Mouse (Mus musculus) erythroblast, embryonic 14.5 days (primary cell): Measurements from ENCODE around the gene Gm11554. TPM values are rescaled to one million over a fixed set of nuclear protein-coding genes. Genes with fewer than 3 reads are reported as not detected.
"Not testable (repeated sequence)": the region's sequence is repeated elsewhere in the genome, so short reads cannot be mapped to it uniquely, and the experiment has no call there.

Experiments used
- H3K27me3 ChIP-seq: 2 replicates; pipeline ENCODE4 v1.6.1; 2012; ENCODE audit warnings: inconsistent platforms; ENCODE audit not compliant: control insufficient read depth
- H3K36me3 ChIP-seq: 2 replicates; pipeline ENCODE4 v1.6.1; 2012; ENCODE audit warnings: mild to moderate bottlenecking, inconsistent platforms; ENCODE audit not compliant: control insufficient read depth
- H3K4me1 ChIP-seq: 2 replicates; pipeline ENCODE4 v1.6.1; 2012; ENCODE audit warnings: inconsistent platforms; ENCODE audit not compliant: control insufficient read depth
- H3K4me3 ChIP-seq: replicated peaks from 2 replicates; pipeline ENCODE3; 2012; ENCODE audit warnings: moderate library complexity, mild to moderate bottlenecking, inconsistent platforms
- H3K9me3 ChIP-seq: 2 replicates; pipeline ENCODE4 v1.6.1; 2012; ENCODE audit warnings: low read length, inconsistent platforms, mixed read lengths; ENCODE audit not compliant: control insufficient read depth
- GATA1 ChIP-seq: IDR thresholded peaks from 2 replicates; pipeline ENCODE4 v1.6.1; 2012; ENCODE audit warnings: low read length, inconsistent platforms, mixed read lengths
- TAL1 ChIP-seq: IDR thresholded peaks from 3 replicates; pipeline ENCODE4 v1.6.1; 2012; ENCODE audit warnings: low read length, inconsistent platforms, mixed read lengths
- polyA plus RNA-seq: library from polyadenylated mRNA; stranded (reverse); fragments of >175 nt; gene quantifications from 2 replicates; pipeline ENCODE4 v1.2.3, GENCODE M21; 2012

The Gm11554 gene
- polyA plus RNA-seq, 1 experiment, result not detected

- Histone ChIP-seq H3K4me3 (no peak within 1 kb of the TSS), H3K9me3 (no peaks in the 10 kb centered on the region), H3K27me3 (no peaks in the 10 kb centered on the region), H3K4me1 (no peaks in the 10 kb centered on the region), H3K36me3 (no peaks in the 10 kb centered on the region)
- TF ChIP-seq TAL1 (no peak), GATA1 (no peak)
Observed at GRCm38 (mm10) chr11:99780604-99781003, 23.6 kb downstream of the Gm11554 start, which contains the start of gene Krtap4-8. TSS of gene Krtap4-8 (minus strand) at chr11:99780704.

GRCm38 (mm10) chr11:99778401-99778800, 25.8 kb downstream of the Gm11554 start:
- Histone ChIP-seq H3K4me3 (no peak overlapping the region), H3K27me3 (no peaks in the 10 kb centered on the region), H3K36me3 (no peaks in the 10 kb centered on the region), H3K4me1 (no peaks in the 10 kb centered on the region), H3K9me3 (no peaks in the 10 kb centered on the region)
- TF ChIP-seq GATA1, result no peak
- no peak for TF ChIP-seq TAL1

- H3K4me1 ChIP-seq, H3K9me3 ChIP-seq, H3K27me3 ChIP-seq, H3K36me3 ChIP-seq, H3K4me3 ChIP-seq: not testable (repeated sequence)
Observed at GRCm38 (mm10) chr11:99772813-99773212, 31.4 kb downstream of the Gm11554 start, which contains the start of gene Gm11595. TSS of gene Gm11595 (minus strand) at chr11:99772913.

DNA sequence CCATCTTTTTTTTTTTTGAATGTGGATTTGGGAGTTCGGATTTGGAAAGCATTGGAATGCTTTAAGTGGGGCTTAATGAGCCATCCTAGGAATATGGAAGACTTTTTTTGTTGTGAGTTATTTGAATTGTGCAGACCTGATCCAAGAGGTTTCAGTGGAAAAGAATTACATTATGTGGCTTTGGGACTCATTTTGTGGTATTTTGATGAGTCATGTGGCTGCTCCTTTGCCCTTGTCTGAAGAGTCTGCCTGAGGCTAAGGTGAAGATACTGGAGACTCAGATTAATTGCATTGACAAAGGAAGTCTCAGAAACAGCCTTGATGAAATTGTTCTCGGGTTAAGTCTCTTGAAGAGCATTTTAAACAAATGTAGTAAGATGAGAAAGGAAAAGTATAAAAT, 35.8 kb downstream of the Gm11554 start:
- H3K4me1 ChIP-seq, result no peaks in the 10 kb centered on the region
- no peak overlapping the region for H3K4me3 ChIP-seq
- no peaks in the 10 kb centered on the region for H3K36me3 ChIP-seq
- TF ChIP-seq TAL1 (no peak), GATA1 (no peak)
- peaks cover 6% of the 10 kb centered on the region; the same call in 1 of the 2 replicates for H3K9me3 ChIP-seq
- no peaks in the 10 kb centered on the region; the same call in 1 of the 2 replicates for H3K27me3 ChIP-seq

- H3K9me3 ChIP-seq, result peaks cover 9% of the 10 kb centered on the region
- no peak for TF ChIP-seq TAL1
- TF ChIP-seq GATA1, result no peak
- no peak overlapping the region for H3K4me3 ChIP-seq
Observed at GRCm38 (mm10) chr11:99758877-99759276, 45.4 kb downstream of the Gm11554 start.

More at GRCm38 (mm10) chr11:99758877-99759276, 45.4 kb downstream of the Gm11554 start:
- Histone ChIP-seq H3K27me3 (no peaks in the 10 kb centered on the region; the same call in 1 of the 2 replicates), H3K4me1 (no peaks in the 10 kb centered on the region), H3K36me3 (no peaks in the 10 kb centered on the region)

Other genes with a start within 250 kb of the Gm11554 start
- gene Krtap3-2, start 247.6 kb downstream of the Gm11554 start, polyA plus RNA-seq, result not detected in 2 replicates
- gene Gm11939, start 245.0 kb downstream of the Gm11554 start, polyA plus RNA-seq, result not detected in 2 replicates
- not detected in 2 replicates for gene Krtap3-1, start 237.8 kb downstream of the Gm11554 start, polyA plus RNA-seq
- not detected in 2 replicates for gene Krtap1-5, start 223.4 kb downstream of the Gm11554 start, polyA plus RNA-seq
- not detected in 2 replicates for gene Krtap1-4, start 220.8 kb downstream of the Gm11554 start, polyA plus RNA-seq
- not detected in 2 replicates for gene Krtap1-3, start 213.1 kb downstream of the Gm11554 start, polyA plus RNA-seq
- gene Krtap9-3, start 206.3 kb downstream of the Gm11554 start, polyA plus RNA-seq, result not detected in 2 replicates
- gene Gm11938, start 201.1 kb downstream of the Gm11554 start, polyA plus RNA-seq, result not detected in 2 replicates
- not detected in 2 replicates for gene Gm11937, start 194.3 kb downstream of the Gm11554 start, polyA plus RNA-seq
- gene Krtap2-4, start 189.6 kb downstream of the Gm11554 start, polyA plus RNA-seq, result not detected in 2 replicates
- not detected in 2 replicates for gene Gm11562, start 184.0 kb downstream of the Gm11554 start, polyA plus RNA-seq
- gene Krtap4-1, start 176.2 kb downstream of the Gm11554 start, polyA plus RNA-seq, result not detected in 2 replicates
- gene Krtap4-2, start 169.4 kb downstream of the Gm11554 start, polyA plus RNA-seq, result not detected in 2 replicates
- not detected in 2 replicates for gene Krtap4-7, start 160.4 kb downstream of the Gm11554 start, polyA plus RNA-seq
- gene Gm11555, start 154.2 kb downstream of the Gm11554 start, polyA plus RNA-seq, result not detected in 2 replicates
- not detected in 2 replicates for gene Gm11563, start 145.5 kb downstream of the Gm11554 start, polyA plus RNA-seq
- not detected in 2 replicates for gene Krtap4-6, start 138.5 kb downstream of the Gm11554 start, polyA plus RNA-seq
- not detected in 2 replicates for gene Gm14190, start 113.7 kb downstream of the Gm11554 start, polyA plus RNA-seq
- not detected in 2 replicates for gene Gm14180, start 70.2 kb downstream of the Gm11554 start, polyA plus RNA-seq
- not detected in 2 replicates for gene Gm11595, start 31.5 kb downstream of the Gm11554 start, polyA plus RNA-seq
- not detected in 2 replicates for gene Krtap4-8, start 23.7 kb downstream of the Gm11554 start, polyA plus RNA-seq
- gene Krtap4-9, start 19.2 kb downstream of the Gm11554 start, polyA plus RNA-seq, result not detected in 2 replicates
- not detected in 2 replicates for gene Gm11596, start 11.0 kb downstream of the Gm11554 start, polyA plus RNA-seq
- not detected in 2 replicates for gene Gm11569, start 5.5 kb downstream of the Gm11554 start, polyA plus RNA-seq
- gene Krtap4-13, start 5.4 kb upstream of the Gm11554 start, polyA plus RNA-seq, result not detected in 2 replicates
- gene Gm11564, start 11.2 kb upstream of the Gm11554 start, polyA plus RNA-seq, result not detected in 2 replicates
- gene 2300003K06Rik, start 33.6 kb upstream of the Gm11554 start, polyA plus RNA-seq, result not detected in 2 replicates
- not detected in 2 replicates for gene Krtap4-16, start 47.2 kb upstream of the Gm11554 start, polyA plus RNA-seq
- gene Gm11568, start 53.5 kb upstream of the Gm11554 start, polyA plus RNA-seq, result 0.04 TPM in 1 of 2 replicates, not detected in the other
- not detected in 2 replicates for gene Gm11559, start 60.0 kb upstream of the Gm11554 start, polyA plus RNA-seq
- not detected in 2 replicates for gene Krtap9-1, start 68.9 kb upstream of the Gm11554 start, polyA plus RNA-seq
- not detected in 2 replicates for gene Gm11567, start 74.7 kb upstream of the Gm11554 start, polyA plus RNA-seq
- gene Krtap31-1, start 103.5 kb upstream of the Gm11554 start, polyA plus RNA-seq, result not detected in 2 replicates
- gene Gm11565, start 110.3 kb upstream of the Gm11554 start, polyA plus RNA-seq, result not detected in 2 replicates
- not detected in 2 replicates for gene Krtap31-2, start 131.8 kb upstream of the Gm11554 start, polyA plus RNA-seq
- not detected in 2 replicates for gene Krtap9-5, start 144.0 kb upstream of the Gm11554 start, polyA plus RNA-seq
- not detected in 2 replicates for gene Krtap29-1, start 174.6 kb upstream of the Gm11554 start, polyA plus RNA-seq
- not detected in 2 replicates for gene Krtap16-1, start 182.2 kb upstream of the Gm11554 start, polyA plus RNA-seq
- not detected in 2 replicates for gene Krtap17-1, start 189.5 kb upstream of the Gm11554 start, polyA plus RNA-seq
- gene Krt33a, start 211.8 kb upstream of the Gm11554 start, polyA plus RNA-seq, result not detected in 2 replicates
- gene Krt33b, start 225.4 kb upstream of the Gm11554 start, polyA plus RNA-seq, result not detected in 2 replicates
- gene Krt34, start 237.1 kb upstream of the Gm11554 start, polyA plus RNA-seq, result not detected in 2 replicates
- not detected in 2 replicates for gene Krt31, start 246.1 kb upstream of the Gm11554 start, polyA plus RNA-seq